9 mouse cellular contexts compared by ENCODE assay signal in the genomic region with DNA sequence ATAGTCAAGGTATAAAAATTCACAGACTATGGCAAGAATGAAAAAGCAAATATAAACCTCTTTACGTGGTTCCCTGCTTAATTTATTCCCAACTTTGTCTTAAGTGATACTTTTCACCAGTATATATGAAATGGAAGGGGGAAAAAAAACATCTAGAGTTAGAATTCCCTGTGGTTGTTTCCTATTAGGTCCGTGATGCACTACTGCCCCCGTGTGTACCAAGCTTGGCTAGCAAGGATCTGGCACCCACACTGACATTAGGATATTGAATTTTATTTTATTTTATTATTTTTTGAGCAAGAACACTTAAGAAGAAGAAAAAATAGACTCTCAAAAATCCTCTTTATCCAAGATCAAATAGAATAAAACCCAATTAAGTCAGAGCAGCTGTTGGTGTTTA.
A peak's percentile ranks its signal among the peaks of the same experiment; 100 is the strongest.
DNase-seq lines count a peak whose midpoint lies in the region; ATAC-seq and TF ChIP-seq lines count a peak whose summit lies in the region.
"Had no signal": no experiment of that assay in that cellular context is flagged by ENCODE, and none has a peak within 500 bp of the region (broad histone marks: within the 10 kb centered on the region; RNA-seq: fewer than 3 reads in every experiment).

No protein-coding gene starts in this region.

- WGBS in hindbrain, embryonic 14.5 days, result 33% methylated on average over 3 of the region's 3 CpGs
- 38% methylated on average over 3 of the region's 3 CpGs for WGBS in hindbrain, embryonic 13.5 days
- WGBS in cerebellum, adult 2 months, result 41% methylated on average over 3 of the region's 3 CpGs

- TF ChIP-seq POLR2A in cerebellum, adult 2 months (IDR thresholded peaks at IDR 0.05; ENCODE audit: borderline replicate concordance, insufficient read depth, low read length), result no peak

- no peak for ATAC-seq in hindbrain, embryonic 14.5 days (ENCODE audit: low FRiP score)
- ATAC-seq in hindbrain, embryonic 13.5 days (ENCODE audit: low FRiP score), result no peak

- no peaks in the 10 kb centered on the region for H3K4me1 ChIP-seq in hindbrain, embryonic 14.5 days (replicated peaks; ENCODE audit: control insufficient read depth, insufficient read depth, low read length)
- no peaks in the 10 kb centered on the region for H3K4me1 ChIP-seq in hindbrain, embryonic 13.5 days (replicated peaks)
- H3K4me1 ChIP-seq in cerebellum, adult 2 months (ENCODE audit: control insufficient read depth, insufficient read depth, low read length), result no peaks in the 10 kb centered on the region

- H3K36me3 ChIP-seq in hindbrain, embryonic 14.5 days (replicated peaks; ENCODE audit: control insufficient read depth, insufficient read depth), result no peaks in the 10 kb centered on the region
- no peaks in the 10 kb centered on the region for H3K36me3 ChIP-seq in hindbrain, embryonic 13.5 days

- no peak overlapping the region for H3K4me3 ChIP-seq in hindbrain, embryonic 14.5 days (replicated peaks; ENCODE audit: low read length)
- H3K4me3 ChIP-seq in hindbrain, embryonic 13.5 days, result no peak overlapping the region
- H3K4me3 ChIP-seq in cerebellum, adult 2 months (replicated peaks; ENCODE audit: insufficient read depth, low read depth, low read length), result no peak overlapping the region

- H3K9me3 ChIP-seq in hindbrain, embryonic 14.5 days (ENCODE audit: control insufficient read depth, low read length), result no peaks in the 10 kb centered on the region
- H3K9me3 ChIP-seq in hindbrain, embryonic 13.5 days, result no peaks in the 10 kb centered on the region

- DNase-seq in hindbrain, embryonic 14.5 days (ENCODE audit: low spot score), result peak; percentile 83
- DNase-seq in MN1 (ENCODE audit: low spot score), result peak; percentile 73
- DNase-seq in cerebellum, adult 2 months, result peak; percentile 21 to 44
- DNase-seq in layer of hippocampus, adult 18-20 months (ENCODE audit: low spot score in 2 of 2), result peak; percentile 27 to 73
- DNase-seq in retina, embryonic 14.5 days (ENCODE audit: low spot score), result peak; percentile 71
- DNase-seq in natural killer cell, adult 2 months (ENCODE audit: low spot score in 2 of 2), result no peak
- no peak for DNase-seq in spleen, postnatal 10 days (ENCODE audit: low spot score in 2 of 2)

- H3K27me3 ChIP-seq in hindbrain, embryonic 14.5 days (ENCODE audit: control insufficient read depth, insufficient read depth, low read length), result no peaks in the 10 kb centered on the region
- no peaks in the 10 kb centered on the region for H3K27me3 ChIP-seq in hindbrain, embryonic 13.5 days
- H3K27me3 ChIP-seq in cerebellum, adult 2 months (ENCODE audit: control insufficient read depth, insufficient read depth, low read length), result no peaks in the 10 kb centered on the region

- H3K4me2 ChIP-seq in hindbrain, embryonic 14.5 days (replicated peaks), result no peak overlapping the region
- no peak overlapping the region for H3K4me2 ChIP-seq in hindbrain, embryonic 13.5 days

- peak; percentile 76 for TF ChIP-seq CTCF in cerebellum, adult 2 months (IDR thresholded peaks at IDR 0.05; ENCODE audit: borderline replicate concordance, insufficient read depth, low read depth, low read length)

- no peak overlapping the region for H3K27ac ChIP-seq in hindbrain, embryonic 14.5 days
- no peak overlapping the region for H3K27ac ChIP-seq in hindbrain, embryonic 13.5 days
- no peak overlapping the region for H3K27ac ChIP-seq in cerebellum, adult 2 months (ENCODE audit: insufficient read depth, low read length)
- H3K27ac ChIP-seq: macrophage had no signal

- H3K9ac ChIP-seq in hindbrain, embryonic 14.5 days, result no peak overlapping the region
- no peak overlapping the region for H3K9ac ChIP-seq in hindbrain, embryonic 13.5 days

Comparison
In these comparisons a context has a peak if more than half of its experiments do, and no peak if none do; other contexts are left out.
1. DNase-seq: peak in hindbrain, embryonic 14.5 days (single experiment), MN1 (single experiment), cerebellum, adult 2 months (2 of 2), layer of hippocampus, adult 18-20 months (2 of 2) and retina, embryonic 14.5 days (single experiment); none in natural killer cell, adult 2 months (0 of 2) and spleen, postnatal 10 days (0 of 2).